Mouse (Mus musculus) B cell, adult 67 days (primary cell): ENCODE data around the gene Prl7d1. TPM values are rescaled to one million over a fixed set of nuclear protein-coding genes. Genes with fewer than 3 reads are reported as not detected.

Experiments used
- total RNA-seq, 2 experiments: library from RNA; stranded (reverse); gene quantifications; 4 replicates each; pipeline ENCODE4 v1.2.4; 2023

Gene Prl7d1
- total RNA-seq, result not detected

GRCm38 (mm10) chr13:27716636-27717035 lies at the start of gene Prl7d1:
Prl7d1 (minus strand) TSS chr13:27716736.

DNA sequence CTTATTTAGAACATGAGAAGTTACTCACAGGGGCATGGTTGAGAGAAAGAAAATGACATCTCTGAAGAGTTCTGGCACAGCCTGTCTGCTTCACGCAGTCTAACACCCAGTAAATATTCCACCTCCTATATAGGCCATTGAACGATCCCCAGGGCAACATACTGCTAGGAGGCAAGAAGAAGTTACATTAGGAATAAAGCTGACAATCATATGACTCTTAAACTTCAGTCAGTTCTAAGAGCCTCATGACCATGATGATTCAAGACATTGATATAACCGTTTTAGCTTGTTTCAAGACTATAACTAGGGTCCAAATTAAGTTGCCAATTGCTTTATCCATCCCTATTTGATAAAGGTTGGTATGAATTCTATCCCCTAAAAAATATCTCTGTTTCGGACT lies 48.6 kb downstream of the Prl7d1 start, which contains the start of gene Prl7a2:
Gene Prl7a2, minus strand, starts transcription at position 101 of the 400 bp plus-strand sequence.

Other genes with a start within 250 kb of the Prl7d1 start
- not detected for gene Prl8a8, start 203.5 kb downstream of the Prl7d1 start, total RNA-seq
- not detected for gene Prl8a9, start 152.1 kb downstream of the Prl7d1 start, total RNA-seq
- not detected for gene Prl8a1, start 134.6 kb downstream of the Prl7d1 start, total RNA-seq
- not detected for gene Prl7b1, start 106.2 kb downstream of the Prl7d1 start, total RNA-seq
- not detected for gene Prl7a1, start 74.2 kb downstream of the Prl7d1 start, total RNA-seq
- not detected for gene Prl7a2, start 48.7 kb downstream of the Prl7d1 start, total RNA-seq
- not detected for gene Prl7c1, start 64.1 kb upstream of the Prl7d1 start, total RNA-seq
- gene Prl2a1, start 84.9 kb upstream of the Prl7d1 start, total RNA-seq, result not detected
- not detected for gene Prl2c1, start 132.6 kb upstream of the Prl7d1 start, total RNA-seq